ENCODE assay signal across 11 mouse cellular contexts in the genomic region with DNA sequence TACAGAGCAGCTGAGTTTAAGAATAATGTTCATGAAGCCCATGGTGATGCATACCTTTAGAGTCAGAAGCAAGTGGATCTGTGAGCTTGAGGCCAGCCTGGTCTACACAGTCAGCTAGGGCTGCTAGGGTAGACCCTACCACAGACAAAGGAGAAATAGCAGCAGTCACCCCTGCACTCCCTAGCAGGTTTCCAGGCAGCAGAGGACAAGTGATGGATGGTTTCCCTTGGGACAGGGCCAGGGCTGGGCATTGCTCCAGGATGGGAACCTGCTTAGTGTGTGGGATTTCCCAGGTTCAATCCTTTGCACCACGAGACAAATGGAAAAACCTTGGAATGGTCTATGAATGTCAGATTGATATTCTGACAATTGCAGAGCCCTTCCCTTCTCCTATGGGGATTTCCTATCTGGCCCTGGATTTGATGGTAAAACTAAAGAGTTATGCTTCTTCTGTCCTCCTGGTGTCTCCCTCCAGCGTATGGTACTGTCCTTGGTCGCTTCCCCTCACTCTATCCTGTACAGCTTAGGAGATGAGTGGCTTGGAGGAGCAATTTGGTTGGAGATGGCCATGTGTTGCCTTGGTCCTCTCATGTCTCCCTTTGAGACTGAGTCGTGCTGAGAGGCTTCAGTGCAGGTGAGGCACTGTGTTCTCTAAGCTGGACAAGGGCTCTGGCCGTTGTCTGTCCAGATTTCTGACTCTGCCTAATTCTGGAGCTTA. TPM values are rescaled to one million over a fixed set of nuclear protein-coding genes. Genes with fewer than 3 reads are reported as not detected.
DNase-seq lines count a peak whose midpoint lies in the region; ATAC-seq lines count a peak whose summit lies in the region.
"Had no signal": no experiment of that assay in that cellular context is flagged by ENCODE, and none has a peak within 500 bp of the region (broad histone marks: within the 10 kb centered on the region; RNA-seq: fewer than 3 reads in every experiment).

No protein-coding gene starts in this region.

- no peak overlapping the region for H3K9ac ChIP-seq in neural tube, embryonic 13.5 days

- H3K27ac ChIP-seq in neural tube, embryonic 13.5 days (replicated peaks), result no peak overlapping the region
- H3K27ac ChIP-seq: left cerebral cortex, adult 2 months had no signal

- WGBS in neural tube, embryonic 13.5 days, result 81% methylated on average over 5 of the region's 5 CpGs

- no peak overlapping the region for H3K4me2 ChIP-seq in neural tube, embryonic 13.5 days

- H3K27me3 ChIP-seq in neural tube, embryonic 13.5 days, result no peaks in the 10 kb centered on the region

- H3K4me1 ChIP-seq in neural tube, embryonic 13.5 days (replicated peaks), result 0 out of 2 replicates have a peak, but pooled peaks cover 7% of the 10 kb centered on the region

- no peaks in the 10 kb centered on the region for H3K36me3 ChIP-seq in neural tube, embryonic 13.5 days

- no peaks in the 10 kb centered on the region for H3K9me3 ChIP-seq in neural tube, embryonic 13.5 days

- peak; percentile 45 to 68 for DNase-seq in cerebellum, postnatal 25 days
- DNase-seq in cerebellum, adult 18-20 months, result no peak
- DNase-seq in neural tube, embryonic 10.5 days (ENCODE audit: extremely low spot score, low spot score), result no peak
- peak; percentile 75 to 89 for DNase-seq in kidney, postnatal 36 days
- no peak for DNase-seq in T-cell, adult 2 months (ENCODE audit: low spot score)
- no peak for DNase-seq in layer of hippocampus, adult 8-10 months (ENCODE audit: low spot score in 2 of 2)
- DNase-seq: B cell, adult 2 months; thymus, postnatal 25 days had no signal

- no peak overlapping the region for H3K4me3 ChIP-seq in neural tube, embryonic 13.5 days
- H3K4me3 ChIP-seq: left cerebral cortex, adult 2 months had no signal

- peak; percentile 56 for ATAC-seq in neural tube, embryonic 13.5 days (ENCODE audit: low read depth)
- no peak for ATAC-seq in megakaryocyte, adult 5-6 weeks (ENCODE audit: poor library complexity, severe bottlenecking)

RNA-seq across cellular contexts. Expression of gene Fancd2os, which starts 13.9 kb away (rescaled TPM):
- 0.18 TPM in 1 of 2 replicates, not detected in the other for polyA plus RNA-seq in neural tube, embryonic 13.5 days (2015; fragmentation: Nextera tagmentation; extraction: Ambion mirVana)
- 0.18 TPM in 1 of 2 replicates, not detected in the other for total RNA-seq in megakaryocyte, adult 5-6 weeks (2015)
- total RNA-seq in megakaryocyte, adult 5-6 weeks (2017), result not detected in 2 replicates
- total RNA-seq in layer of hippocampus, adult 8-10 months (2022), result under 1 TPM in 3 of 4 experiments, not detected in 1; 0.37 to 0.56 (median 0.55) TPM
- total RNA-seq: left cerebral cortex, adult 2 months had no signal

RNA-seq across cellular contexts. Expression of gene Brk1, which starts 17.9 kb away (rescaled TPM):
- 241 and 242 TPM in 2 replicates for polyA plus RNA-seq in neural tube, embryonic 13.5 days (2015; fragmentation: Nextera tagmentation; extraction: Ambion mirVana)
- total RNA-seq in megakaryocyte, adult 5-6 weeks (2015), result 364 and 398 TPM in 2 replicates
- 185 and 211 TPM in 2 replicates for total RNA-seq in megakaryocyte, adult 5-6 weeks (2017)
- 100 to 1,000 TPM; 207 to 213 (median 208) TPM for total RNA-seq in layer of hippocampus, adult 8-10 months (2022)

RNA-seq across cellular contexts. Expression of gene Vhl, which starts 37.1 kb away (rescaled TPM):
- polyA plus RNA-seq in neural tube, embryonic 13.5 days (2015; fragmentation: Nextera tagmentation; extraction: Ambion mirVana), result 65.9 and 66.8 TPM in 2 replicates
- total RNA-seq in megakaryocyte, adult 5-6 weeks (2015), result 38.3 and 39.8 TPM in 2 replicates
- total RNA-seq in megakaryocyte, adult 5-6 weeks (2017), result 24.1 and 28.0 TPM in 2 replicates
- total RNA-seq in layer of hippocampus, adult 8-10 months (2022), result 10 to 100 TPM; 41.0 to 50.5 (median 47.0) TPM

RNA-seq across cellular contexts. Expression of gene Irak2, which starts 51.6 kb away (rescaled TPM):
- polyA plus RNA-seq in neural tube, embryonic 13.5 days (2015; fragmentation: Nextera tagmentation; extraction: Ambion mirVana), result 2.5 and 2.7 TPM in 2 replicates
- 22.5 and 25.3 TPM in 2 replicates for total RNA-seq in megakaryocyte, adult 5-6 weeks (2015)
- total RNA-seq in megakaryocyte, adult 5-6 weeks (2017), result 63.1 and 83.2 TPM in 2 replicates
- 10 to 100 TPM; 19.3 to 25.0 (median 21.7) TPM for total RNA-seq in layer of hippocampus, adult 8-10 months (2022)

RNA-seq across cellular contexts. Expression of gene Fancd2, which starts 55.1 kb away (rescaled TPM):
- polyA plus RNA-seq in neural tube, embryonic 13.5 days (2015; fragmentation: Nextera tagmentation; extraction: Ambion mirVana), result 1.8 and 2.1 TPM in 2 replicates
- 8.7 and 10.7 TPM in 2 replicates for total RNA-seq in megakaryocyte, adult 5-6 weeks (2015)
- 14.4 and 16.2 TPM in 2 replicates for total RNA-seq in megakaryocyte, adult 5-6 weeks (2017)
- 1 to 10 TPM; 2.0 to 2.5 (median 2.3) TPM for total RNA-seq in layer of hippocampus, adult 8-10 months (2022)

Comparison
In these comparisons a context has a peak if more than half of its experiments do, and no peak if none do; other contexts are left out.
1. DNase-seq: peak in cerebellum, postnatal 25 days (2 of 2) and kidney, postnatal 36 days (2 of 2); none in cerebellum, adult 18-20 months (0 of 2), neural tube, embryonic 10.5 days (single experiment), T-cell, adult 2 months (single experiment) and layer of hippocampus, adult 8-10 months (0 of 2).